ENCODE assay signal across 8 mouse cellular contexts in the genomic region with DNA sequence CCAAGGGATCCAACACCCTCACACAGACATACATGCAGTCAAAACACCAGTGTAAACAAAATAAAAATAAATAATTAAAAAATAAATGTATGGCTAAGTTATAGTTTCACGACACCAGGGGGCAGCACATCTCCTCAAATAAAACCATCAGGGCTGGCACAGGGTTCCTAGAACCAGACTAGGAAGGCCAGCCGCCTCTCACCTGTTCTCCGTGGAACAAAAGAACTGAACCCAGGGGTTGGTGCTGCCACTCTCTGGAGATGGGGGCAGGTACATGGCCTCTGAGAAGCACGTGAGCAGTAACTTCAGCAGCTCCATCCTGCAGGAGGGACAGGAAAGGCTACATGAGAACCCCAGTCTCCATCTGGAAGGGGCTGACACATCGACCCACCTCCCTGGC. TPM values are rescaled to one million over a fixed set of nuclear protein-coding genes. Genes with fewer than 3 reads are reported as not detected.
DNase-seq lines count a peak whose midpoint lies in the region; ATAC-seq lines count a peak whose summit lies in the region.

No protein-coding gene starts in this region.

- 22% methylated on average over 5 of the region's 5 CpGs for WGBS in heart, embryonic 10.5 days

- peak; percentile 57 for ATAC-seq in CD4-positive, CD25-positive, alpha-beta regulatory T cell, adult 4 months

- H3K36me3 ChIP-seq in heart, embryonic 10.5 days, result no peaks in the 10 kb centered on the region

- H3K27ac ChIP-seq in heart, embryonic 10.5 days, result peak overlapping the region; percentile 65

- no peak overlapping the region for H3K4me3 ChIP-seq in heart, embryonic 10.5 days

- DNase-seq in adrenal gland, adult (ENCODE audit: inconsistent age in 2 of 2, low spot score in 1 of 2), result peak; percentile 68 to 92
- DNase-seq in embryo, embryonic 11 days, result peak; percentile 88
- no peak for DNase-seq in heart, embryonic 10.5 days (ENCODE audit: low spot score)
- peak; percentile 81 for DNase-seq in kidney, postnatal 14 days
- peak; percentile 83 for DNase-seq in lung, postnatal 14 days
- DNase-seq in right cerebral cortex, adult 18-20 months, result peak; percentile 73
- DNase-seq in urinary bladder, postnatal 36 days (ENCODE audit: low spot score in 2 of 2), result peak; percentile 63 to 69

- H3K27me3 ChIP-seq in heart, embryonic 10.5 days (ENCODE audit: insufficient read depth, poor library complexity, severe bottlenecking), result peaks cover 60% of the 10 kb centered on the region

- H3K9me3 ChIP-seq in heart, embryonic 10.5 days, result no peaks in the 10 kb centered on the region

- H3K4me1 ChIP-seq in heart, embryonic 10.5 days, result peaks cover 16% of the 10 kb centered on the region

RNA-seq across cellular contexts. Expression of a gene that starts 9.1 kb away (rescaled TPM):
- 1 to 10 TPM; 2.4 to 3.9 TPM for polyA plus RNA-seq in CD4-positive, CD25-positive, alpha-beta regulatory T cell, adult 4 months (2017; shearing (Covaris generic))
- polyA plus RNA-seq in heart, embryonic 10.5 days (2016; fragmentation: Nextera tagmentation; extraction: Ambion mirVana), result 5.5 and 8.6 TPM in 2 replicates

RNA-seq across cellular contexts. Expression of a gene that starts 23.2 kb away (rescaled TPM):
- polyA plus RNA-seq in CD4-positive, CD25-positive, alpha-beta regulatory T cell, adult 4 months (2017; shearing (Covaris generic)), result not detected
- 8.2 and 11.3 TPM in 2 replicates for polyA plus RNA-seq in heart, embryonic 10.5 days (2016; fragmentation: Nextera tagmentation; extraction: Ambion mirVana)

RNA-seq across cellular contexts. Expression of a gene that starts 23.9 kb away (rescaled TPM):
- not detected for polyA plus RNA-seq in CD4-positive, CD25-positive, alpha-beta regulatory T cell, adult 4 months (2017; shearing (Covaris generic))
- polyA plus RNA-seq in heart, embryonic 10.5 days (2016; fragmentation: Nextera tagmentation; extraction: Ambion mirVana), result 0.05 TPM in 1 of 2 replicates, not detected in the other

RNA-seq across cellular contexts. Expression of a gene that starts 36.6 kb away (rescaled TPM):
- not detected for polyA plus RNA-seq in CD4-positive, CD25-positive, alpha-beta regulatory T cell, adult 4 months (2017; shearing (Covaris generic))
- polyA plus RNA-seq in heart, embryonic 10.5 days (2016; fragmentation: Nextera tagmentation; extraction: Ambion mirVana), result 0.26 and 0.34 TPM in 2 replicates

RNA-seq across cellular contexts. Expression of a gene that starts 45.1 kb away (rescaled TPM):
- polyA plus RNA-seq in CD4-positive, CD25-positive, alpha-beta regulatory T cell, adult 4 months (2017; shearing (Covaris generic)), result 100 to 1,000 TPM; 177 to 185 TPM
- 184 and 202 TPM in 2 replicates for polyA plus RNA-seq in heart, embryonic 10.5 days (2016; fragmentation: Nextera tagmentation; extraction: Ambion mirVana)
